Mouse (Mus musculus): ENCODE measurements at regions not wholly inside any gene's neighbourhood (a gene's known extent, or its start where the extent isn't known, plus 50 kb on each side); places are given as distances from the start of the nearest gene placed in this dataset.
"Not testable (repeated sequence)": the region's sequence is repeated elsewhere in the genome, so short reads cannot be mapped to it uniquely, and the experiment has no call there.

DNA sequence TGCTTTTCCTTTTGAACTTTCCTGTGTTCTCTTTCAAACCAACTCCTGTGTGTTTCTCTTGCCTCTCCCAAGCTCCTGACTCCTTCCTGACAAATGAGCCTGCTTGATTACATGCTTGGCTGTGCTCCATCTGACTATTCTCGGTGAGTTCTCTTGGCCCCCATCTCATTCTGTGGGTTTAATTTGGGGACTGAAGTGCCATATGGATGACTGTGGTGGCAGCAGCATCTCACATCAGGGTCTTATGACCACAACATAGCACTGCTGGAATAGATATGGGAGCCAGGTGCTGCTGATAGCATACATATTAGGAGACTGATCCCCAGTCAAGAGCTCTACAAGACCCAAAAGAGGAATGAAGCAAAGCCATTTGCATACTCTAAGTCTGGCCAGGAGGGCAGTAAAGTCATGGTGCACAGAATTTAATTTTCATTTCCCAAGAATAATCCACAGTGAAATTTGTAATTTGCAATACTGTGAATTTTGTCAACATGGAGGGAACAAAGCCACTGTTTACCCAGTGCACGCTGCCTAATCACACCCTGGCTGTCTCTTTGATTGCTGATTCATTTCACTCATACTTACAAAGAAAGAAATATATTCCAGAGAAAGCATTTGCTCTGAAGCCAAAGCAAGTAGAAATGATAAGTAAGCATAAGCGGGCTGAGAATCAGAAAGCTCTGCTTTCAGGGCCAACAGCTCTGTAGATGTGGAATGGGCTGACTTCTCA is 1478.4 kb upstream of the Gm7489 start:
- no peak for DNase-seq (ENCODE audit: low spot score in 2 of 2)

DNA sequence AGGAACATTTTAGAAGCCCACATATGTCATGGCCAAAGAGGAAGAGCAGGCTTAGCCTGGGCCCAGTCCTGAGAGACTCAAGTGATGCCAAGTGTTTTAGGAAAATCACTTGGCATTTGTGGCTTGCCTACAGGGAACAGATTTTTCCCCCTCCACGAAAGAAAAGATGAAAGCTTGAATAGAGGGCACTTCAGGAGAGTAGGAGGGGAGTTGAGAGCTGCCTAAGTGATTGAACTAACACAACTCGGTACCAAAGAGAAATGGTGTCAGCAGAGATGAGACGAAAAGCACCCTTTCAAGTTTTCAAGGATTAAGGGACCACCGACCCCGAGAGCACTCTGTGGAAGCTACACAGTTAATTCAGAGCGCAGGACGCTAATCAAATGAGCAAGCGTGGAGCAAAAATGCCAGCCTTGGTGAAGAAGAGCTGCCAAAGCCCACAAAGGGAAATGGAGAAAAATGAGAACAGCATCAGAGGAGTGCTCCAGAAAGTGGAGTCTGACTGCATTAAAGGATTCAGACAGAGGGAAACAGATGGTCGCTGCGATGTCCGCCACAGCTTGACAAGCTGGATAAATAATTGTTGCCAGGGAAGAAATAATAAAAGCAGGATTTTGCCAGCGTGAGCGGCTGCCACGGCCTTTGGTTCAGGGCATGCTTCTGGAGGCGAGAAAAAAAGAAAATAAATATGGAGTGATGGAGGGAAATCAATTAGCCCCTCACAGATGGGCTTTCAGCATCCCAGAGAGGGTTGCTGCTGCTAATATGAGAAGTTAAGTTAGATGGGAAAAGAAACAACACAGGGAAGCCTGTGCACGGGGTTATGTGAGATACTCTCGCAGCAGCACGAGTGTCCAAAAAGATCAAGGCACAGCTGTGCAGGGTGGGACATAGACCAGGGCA is 1471.6 kb upstream of the Gm7489 start:
- DNase-seq (ENCODE audit: low spot score in 2 of 2), result peak; percentile 11 to 36

DNA sequence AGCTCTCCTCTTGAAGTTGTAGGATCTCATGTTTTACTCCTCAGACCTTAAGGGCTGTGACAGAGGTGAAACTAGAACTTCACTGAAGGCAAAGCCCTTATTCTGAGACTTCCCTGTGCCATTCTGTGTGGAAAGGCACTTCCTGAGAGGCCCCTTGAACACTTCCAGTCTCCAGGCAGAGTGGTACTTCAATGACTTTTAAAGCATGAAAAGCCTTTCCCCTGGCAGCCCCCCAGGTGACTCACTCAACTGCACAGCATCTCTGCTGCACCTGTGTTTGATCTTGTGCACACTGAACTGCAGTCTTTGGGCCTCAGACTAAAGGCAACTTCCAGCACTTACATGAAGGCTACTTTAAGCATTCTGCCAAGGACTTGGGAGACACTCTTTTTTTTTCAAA is 1458.7 kb upstream of the Gm7489 start:
- DNase-seq (ENCODE audit: low spot score in 2 of 2), result no peak

DNA sequence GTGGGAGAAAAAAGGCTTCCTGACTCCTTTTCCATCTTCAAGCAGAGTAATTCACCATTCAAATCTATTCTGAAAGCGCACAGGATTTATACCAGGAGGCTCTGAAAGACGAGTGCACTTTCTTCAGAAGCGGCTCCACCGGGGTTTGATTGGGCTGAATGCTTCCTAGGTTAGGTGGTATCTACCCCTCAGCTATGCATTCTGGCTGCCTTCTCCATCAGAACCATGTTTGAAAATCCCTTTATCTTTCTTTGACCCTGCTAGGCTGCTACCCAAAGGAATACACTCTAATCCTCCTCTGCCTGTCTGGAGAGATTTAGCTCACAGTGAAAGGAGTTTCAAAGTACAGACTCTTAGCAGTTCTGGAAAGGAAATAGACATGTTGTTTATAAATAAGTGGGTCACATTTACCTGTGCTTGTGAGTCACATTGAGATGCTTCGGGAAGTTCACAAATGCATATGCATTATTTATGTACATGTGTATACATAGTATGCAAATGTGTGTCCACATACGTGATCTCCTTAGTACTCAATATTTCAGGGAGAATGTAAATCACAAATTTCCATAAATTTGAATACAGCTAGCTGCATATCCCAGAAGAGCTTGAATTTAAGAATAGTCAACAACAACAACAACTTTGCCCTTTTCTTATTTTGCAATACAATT is 1454.1 kb upstream of the Gm7489 start:
- no peak for DNase-seq (ENCODE audit: low spot score in 2 of 2)

DNA sequence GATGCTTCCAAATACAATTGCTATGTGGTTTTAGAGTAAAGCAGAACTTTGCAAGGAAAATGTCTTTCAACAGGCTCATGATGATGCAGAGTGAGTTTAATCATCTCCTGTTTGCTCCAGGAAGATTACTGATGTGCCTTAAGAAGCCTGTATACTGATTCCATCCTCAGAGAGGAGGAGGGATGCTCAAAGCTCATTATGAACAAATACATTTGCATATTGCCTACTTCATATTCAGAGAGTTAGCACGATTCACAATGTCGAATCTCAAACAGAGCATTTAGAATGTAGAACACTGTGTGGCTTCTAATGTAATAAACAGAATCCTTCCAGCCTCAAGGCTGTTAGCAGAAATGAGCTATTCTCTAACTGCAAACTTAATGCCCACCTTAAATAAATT is 1451.1 kb upstream of the Gm7489 start:
- no peak for DNase-seq (ENCODE audit: low spot score in 2 of 2)

DNA sequence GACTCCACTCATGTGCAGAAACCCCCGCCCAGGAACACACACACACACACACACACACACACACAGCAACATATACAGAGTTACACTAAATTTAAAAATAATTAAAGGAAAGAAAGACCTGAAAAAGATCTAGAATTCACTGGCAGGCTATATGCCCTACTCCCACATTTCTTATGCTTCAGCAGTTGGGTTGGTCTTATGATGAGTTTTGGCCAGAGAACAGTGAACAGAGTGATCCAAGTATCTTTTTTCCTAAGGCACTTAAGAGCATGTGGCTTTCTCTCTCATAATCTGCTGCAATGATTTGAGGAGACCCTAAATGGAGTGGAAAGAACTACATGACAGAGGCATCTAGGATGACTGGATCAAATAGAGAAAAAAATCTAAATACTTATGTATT is 1446.3 kb upstream of the Gm7489 start:
- peak in 1 of 2 experiments; percentile 17 for DNase-seq (ENCODE audit: low spot score in 2 of 2)

DNA sequence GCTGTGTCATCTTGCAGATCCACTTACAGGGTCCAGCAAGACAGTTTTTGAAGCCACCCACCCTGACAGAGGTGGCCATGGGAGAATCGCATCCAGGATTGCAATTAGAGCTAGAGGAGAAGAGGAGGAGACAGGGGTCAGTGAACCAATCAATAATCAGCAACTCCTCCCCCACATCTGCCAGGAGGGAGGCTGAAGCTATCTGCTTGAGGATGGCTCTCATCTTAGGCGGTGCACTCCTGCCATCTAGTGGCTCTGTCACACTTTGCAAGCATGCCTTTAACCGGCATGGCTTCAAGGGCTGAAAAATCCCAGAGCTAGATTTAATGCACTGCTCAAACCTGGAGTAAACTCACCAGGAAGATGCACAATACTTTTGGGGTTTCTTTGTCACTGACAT is 1425.9 kb upstream of the Gm7489 start:
- DNase-seq (ENCODE audit: low spot score in 2 of 2), result peak; percentile 86 to 91

DNA sequence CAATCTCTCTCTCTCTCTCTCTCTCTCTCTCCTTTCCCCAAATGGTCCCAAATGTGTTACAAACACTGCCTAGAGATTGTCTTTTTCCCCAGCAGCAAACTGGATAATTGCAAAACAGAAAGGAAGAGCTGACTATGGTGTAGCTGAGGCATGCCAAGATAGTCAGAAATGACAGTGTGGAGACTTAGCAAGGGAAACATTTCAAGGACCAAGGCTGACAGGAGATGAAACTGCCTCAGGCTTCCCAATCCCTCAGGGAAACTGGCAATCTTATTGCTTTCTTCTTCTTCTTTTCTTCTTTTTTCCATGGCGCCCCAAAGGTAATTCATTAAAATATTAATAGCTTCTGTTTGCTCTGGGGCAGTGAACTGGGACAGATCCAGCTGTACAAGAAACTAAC is 1425.4 kb upstream of the Gm7489 start:
- no peak for DNase-seq (ENCODE audit: low spot score in 2 of 2)

DNA sequence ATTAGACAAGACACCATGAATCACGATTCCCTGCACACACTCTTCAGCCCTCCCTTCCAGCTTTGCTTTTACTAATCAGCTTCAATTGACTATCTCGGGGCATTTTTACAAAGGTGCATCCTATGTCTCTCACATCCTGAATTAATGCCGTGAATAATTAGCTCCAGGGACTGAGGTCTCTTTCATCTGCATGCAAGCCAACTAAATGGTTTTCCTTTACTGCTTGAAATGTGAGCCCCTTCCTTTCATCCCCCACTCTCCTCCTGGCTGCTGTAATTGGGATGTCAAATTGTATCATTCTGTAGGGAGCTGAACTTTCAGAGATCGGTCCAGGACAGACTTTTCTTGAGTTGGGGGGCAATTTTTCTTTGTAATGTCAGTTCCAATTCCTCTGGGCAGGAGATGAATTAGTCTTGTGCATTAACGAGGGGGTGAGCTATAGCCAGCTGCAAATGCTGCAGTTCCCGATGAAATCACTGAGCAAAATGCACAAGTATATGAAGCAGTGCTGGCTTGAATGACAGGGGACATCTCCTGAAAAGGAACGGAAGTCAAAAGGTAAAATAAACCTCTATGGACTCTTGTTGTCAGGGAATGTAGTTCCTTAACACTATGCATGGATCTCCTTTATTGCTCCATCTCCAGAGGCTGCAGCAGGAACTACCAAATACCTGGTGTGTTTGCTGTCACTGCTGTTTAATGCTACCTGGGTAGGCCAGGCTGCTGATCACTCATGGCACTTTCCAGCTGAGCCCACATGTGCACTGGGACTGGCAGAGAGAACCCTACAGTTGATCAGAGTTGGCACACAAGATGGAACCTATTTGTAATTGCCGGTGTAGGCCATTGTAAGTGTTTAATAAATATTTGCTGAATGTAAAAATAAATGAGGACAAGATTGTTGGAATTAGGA is 1420.2 kb upstream of the Gm7489 start:
- DNase-seq (ENCODE audit: low spot score in 2 of 2), result no peak

DNA sequence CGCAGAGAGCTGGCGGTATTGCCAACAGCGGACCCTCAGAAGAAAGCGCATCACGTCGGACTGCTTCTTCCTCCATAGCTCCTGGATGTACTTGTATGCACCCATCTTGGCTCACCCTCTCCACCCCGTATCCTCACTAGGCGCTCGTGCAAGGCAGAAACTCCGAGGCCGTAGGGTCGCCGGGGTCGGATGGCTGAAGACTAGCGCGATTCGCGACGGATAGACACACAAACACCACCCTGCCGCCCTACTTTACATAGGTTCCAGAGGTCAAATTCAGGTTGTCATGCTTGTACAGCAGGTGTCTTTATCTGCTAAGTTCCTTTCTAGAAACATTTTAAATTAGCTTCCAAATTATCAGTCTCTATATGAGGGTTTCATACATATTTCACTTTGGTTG is 1406.6 kb upstream of the Gm7489 start:
- DNase-seq (ENCODE audit: low spot score in 2 of 2), result not testable (repeated sequence)

DNA sequence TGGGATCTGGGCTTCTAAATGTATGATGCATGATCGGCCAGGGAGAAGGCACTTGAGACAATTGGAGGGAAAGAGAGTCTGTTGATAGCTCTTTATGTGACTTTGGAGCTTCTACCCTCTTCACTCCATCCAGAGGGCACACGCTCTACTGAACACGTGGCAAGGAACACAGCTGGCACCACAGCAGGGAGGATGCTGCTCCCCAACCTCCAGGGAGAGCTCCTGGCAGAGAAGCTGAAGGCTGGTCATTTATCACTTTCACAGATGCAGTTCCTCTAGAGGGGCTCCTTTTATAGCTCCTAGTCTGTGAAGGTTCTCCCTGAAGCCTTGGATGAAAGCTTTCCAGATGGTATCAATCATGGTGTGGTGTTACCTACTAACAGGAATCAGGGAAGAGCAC is 1403.9 kb upstream of the Gm7489 start:
- DNase-seq (ENCODE audit: low spot score in 2 of 2), result no peak

DNA sequence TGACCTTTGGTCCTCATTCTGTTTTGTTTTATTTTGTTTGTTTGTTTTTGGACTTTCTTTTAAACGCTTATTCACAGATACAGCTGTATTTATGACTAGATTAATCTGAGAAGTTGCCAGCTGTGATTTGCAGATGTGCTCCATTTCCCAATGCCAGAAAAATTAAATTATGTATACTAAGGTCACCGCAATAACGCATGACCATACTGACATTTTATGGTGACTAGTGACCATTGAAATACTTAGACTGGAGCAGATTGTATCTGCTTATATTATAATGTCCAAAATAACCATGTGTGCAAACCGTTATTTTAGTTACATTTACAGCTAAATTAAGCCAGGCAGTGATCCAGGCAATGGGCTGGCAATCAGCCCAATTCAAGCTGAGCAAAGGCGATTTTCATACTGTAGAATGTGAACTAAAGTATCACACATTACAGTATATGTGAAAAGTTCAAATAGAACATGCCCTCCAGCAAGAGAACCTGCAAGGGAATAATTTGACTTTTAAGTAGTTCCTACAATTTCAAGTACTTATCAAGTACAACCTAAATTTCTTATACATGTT is 1401.0 kb upstream of the Gm7489 start:
- DNase-seq (ENCODE audit: low spot score in 2 of 2), result no peak

DNA sequence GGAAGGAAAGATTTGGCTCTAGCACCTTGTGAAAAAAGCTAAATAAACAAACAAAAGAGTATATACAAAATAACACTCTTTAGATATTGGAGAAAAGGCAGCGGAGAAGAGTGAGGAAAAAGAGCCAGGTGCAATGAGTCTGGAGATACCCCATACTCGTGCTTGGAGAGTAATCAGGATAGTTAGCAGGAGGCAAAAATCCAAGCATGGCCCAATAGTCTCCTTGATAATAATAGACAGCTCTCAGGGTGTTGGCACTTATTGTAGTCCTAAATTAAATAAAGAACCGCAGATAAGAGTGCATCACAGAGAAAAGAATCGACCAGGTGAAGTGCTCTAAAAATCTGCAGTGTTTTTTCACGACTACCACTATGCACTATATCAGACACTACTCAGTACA is 1400.4 kb upstream of the Gm7489 start:
- no peak for DNase-seq (ENCODE audit: low spot score in 2 of 2)

DNA sequence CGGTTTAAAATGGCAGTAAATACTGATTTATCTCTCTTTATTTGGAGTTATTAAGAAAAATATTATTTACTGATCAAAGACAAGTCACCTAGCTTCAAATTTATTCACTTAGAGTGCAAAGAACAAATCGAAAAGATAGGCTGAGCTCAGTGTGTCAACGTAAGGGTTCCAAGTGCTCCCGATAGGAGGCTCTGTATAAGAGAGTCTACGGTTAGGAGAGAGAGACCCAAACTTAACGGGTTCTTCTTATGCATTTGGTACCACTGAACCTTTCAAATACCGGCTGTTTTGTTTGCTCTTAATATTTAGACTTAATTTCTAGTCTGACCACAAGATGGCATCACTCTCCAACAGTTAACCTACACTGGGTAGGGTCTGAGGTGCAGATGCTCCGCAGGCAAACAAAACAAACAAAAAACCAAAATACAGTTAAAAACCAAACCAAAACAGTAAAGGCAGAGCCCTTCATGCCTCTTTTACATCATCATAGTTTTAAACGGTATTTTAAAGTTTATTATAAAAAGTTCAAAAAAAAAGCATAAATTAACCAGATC is 1379.4 kb upstream of the Gm7489 start:
- DNase-seq (ENCODE audit: low spot score in 2 of 2), result no peak

DNA sequence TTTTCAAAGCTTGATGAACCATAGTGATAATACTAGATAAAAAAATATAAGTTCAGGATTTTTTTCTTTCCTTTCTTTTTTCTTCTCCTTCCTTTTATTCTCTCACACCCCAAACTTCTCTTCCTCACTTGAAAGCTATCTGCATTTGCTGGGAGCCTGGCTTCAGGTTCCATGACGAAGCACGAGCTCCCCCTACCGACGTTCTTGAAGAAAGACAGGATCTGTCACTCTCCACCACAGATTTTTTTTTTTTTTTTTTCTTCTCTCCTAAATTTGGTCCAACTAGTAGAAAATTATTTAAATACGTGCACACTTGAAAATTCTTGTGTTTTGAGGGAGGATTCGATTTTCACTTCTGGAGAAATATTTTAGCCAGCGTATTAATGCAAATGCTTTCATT is 1377.8 kb upstream of the Gm7489 start:
- DNase-seq (ENCODE audit: low spot score in 2 of 2), result peak; percentile 22 to 25

DNA sequence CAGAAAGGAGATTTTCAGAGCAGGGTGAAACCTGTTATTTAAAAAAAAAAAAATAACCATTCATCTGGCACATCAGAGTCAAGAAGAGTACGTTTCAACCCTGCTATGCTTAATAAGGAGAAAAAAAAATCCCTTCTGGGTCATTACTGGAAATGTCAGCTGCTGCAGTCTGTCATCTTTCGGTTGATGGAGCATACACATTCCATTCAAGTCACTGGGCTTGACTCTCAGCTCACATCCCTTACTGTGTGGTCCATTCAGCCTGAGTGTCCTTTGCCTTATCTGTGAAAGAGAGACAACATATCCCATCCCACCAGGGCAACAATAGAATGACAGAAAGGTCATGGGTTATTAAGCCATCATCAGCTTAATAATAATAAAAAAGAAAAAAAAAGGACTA is 1376.1 kb upstream of the Gm7489 start:
- DNase-seq (ENCODE audit: low spot score in 2 of 2), result no peak

DNA sequence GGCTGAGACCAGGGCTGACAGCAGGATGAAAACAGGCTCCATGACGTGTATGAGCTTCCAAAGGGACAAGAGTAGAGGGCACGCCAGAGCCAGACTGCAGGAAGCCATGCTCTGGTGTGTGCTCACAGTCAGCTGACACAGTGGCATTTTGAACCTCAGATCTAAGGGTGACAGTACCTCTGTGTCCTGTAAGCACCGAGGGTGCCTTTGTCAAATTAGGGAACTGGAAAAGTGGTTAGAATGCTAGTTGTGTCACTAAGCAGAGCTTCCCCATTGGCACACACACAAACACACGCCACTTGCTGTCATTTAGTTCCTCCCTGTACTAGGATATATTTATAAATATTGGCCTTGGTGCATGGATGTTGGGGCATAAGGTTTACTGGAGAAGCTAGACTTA is 1374.6 kb upstream of the Gm7489 start:
- DNase-seq (ENCODE audit: low spot score in 2 of 2), result no peak

DNA sequence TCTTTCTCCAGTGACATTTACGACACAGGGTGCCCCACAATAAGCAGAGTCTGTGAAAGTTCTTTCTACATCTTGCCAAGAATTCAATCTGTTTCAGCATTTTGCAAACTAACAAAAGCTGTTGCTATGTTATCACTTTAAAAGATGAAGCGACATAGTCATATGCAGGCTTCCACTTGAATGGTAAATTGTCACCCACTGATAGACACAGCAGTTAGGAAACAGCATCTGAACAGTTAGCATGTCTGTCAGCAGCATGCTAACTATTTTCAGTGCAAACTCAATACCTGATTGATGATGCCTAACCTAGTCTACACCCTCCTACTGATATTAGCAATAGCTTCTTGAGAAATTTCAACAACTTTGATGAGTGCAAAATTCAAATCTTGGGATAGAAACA is 1348.1 kb upstream of the Gm7489 start:
- DNase-seq (ENCODE audit: low spot score in 2 of 2), result no peak

DNA sequence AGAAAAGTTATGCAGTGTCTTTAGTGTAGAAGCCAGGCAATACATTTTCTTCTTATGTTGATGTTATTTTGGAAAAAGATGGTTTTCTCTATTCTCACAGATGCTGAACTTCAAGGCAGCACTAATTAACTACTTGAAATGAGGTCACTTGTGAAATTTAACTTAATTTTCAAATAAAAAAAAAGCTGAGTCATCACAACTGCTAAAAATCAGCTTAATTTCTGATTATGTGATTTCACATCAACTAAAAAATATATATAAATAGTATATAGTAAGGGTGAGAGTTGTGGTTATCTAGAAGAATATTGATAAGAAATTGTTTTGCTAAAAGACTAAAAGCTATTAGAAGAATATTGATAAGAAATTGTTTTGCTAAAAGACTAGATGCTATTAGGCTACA is 1326.0 kb upstream of the Gm7489 start:
- DNase-seq (ENCODE audit: low spot score in 2 of 2), result no peak

DNA sequence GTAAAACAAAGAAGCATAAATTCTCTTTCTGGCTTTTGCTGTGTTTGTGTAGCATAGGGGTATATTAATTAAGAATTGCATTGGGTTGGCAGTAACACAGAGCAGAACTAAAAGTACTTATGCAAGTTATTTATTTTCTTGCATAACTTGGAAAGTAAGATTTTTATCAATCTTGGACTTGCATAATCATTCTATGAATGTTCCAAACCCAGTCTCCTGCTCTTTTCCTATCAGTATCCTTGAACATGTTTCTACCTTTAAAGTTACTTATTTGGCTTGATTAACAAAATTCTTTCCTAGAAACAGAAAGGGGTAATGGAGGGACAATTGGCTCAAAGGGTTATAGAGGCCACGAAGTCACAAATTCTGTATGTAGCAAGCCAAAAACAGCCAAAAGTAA is 1320.6 kb upstream of the Gm7489 start:
- DNase-seq (ENCODE audit: low spot score in 2 of 2), result no peak

DNA sequence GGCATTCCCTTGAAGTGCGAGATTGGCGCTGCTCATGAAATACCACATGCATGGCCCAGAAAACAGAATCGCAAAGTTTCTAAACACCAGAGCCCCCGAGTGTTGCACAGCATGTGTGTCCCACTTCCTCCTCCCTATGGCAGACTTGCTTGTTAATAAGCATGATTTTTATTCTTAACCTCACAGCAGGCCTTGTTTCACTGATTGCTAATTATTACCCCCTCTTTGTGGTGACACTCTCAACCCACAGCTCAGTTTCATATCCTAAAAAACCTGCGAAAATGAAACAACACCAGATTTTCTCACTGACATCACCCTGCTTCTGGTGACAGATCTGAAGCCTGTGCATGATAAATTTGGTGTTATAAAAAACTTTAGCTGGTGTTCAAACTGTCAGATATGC is 1319.3 kb upstream of the Gm7489 start:
- peak; percentile 31 to 69 for DNase-seq (ENCODE audit: low spot score in 2 of 2)
